ENCODE assay signal across 10 mouse cellular contexts in genomic region chr3:96427311-96427710, GRCm38 (mm10). TPM values are rescaled to one million over a fixed set of nuclear protein-coding genes. Genes with fewer than 3 reads are reported as not detected.
A peak's percentile ranks its signal among the peaks of the same experiment; 100 is the strongest.
DNase-seq lines count a peak whose midpoint lies in the region; ATAC-seq and TF ChIP-seq lines count a peak whose summit lies in the region.
"Had no signal": no experiment of that assay in that cellular context is flagged by ENCODE, and none has a peak within 500 bp of the region (broad histone marks: within the 10 kb centered on the region; RNA-seq: fewer than 3 reads in every experiment).

No protein-coding gene starts in this region.

- no peaks in the 10 kb centered on the region for H3K9me3 ChIP-seq in heart, embryonic 14.5 days (ENCODE audit: control insufficient read depth, low read length)
- H3K9me3 ChIP-seq in limb, embryonic 13.5 days = no peaks in the 10 kb centered on the region

- H3K4me2 ChIP-seq in heart, embryonic 14.5 days (ENCODE audit: low read length) = peak overlapping the region; percentile 48
- peak overlapping the region; percentile 37 for H3K4me2 ChIP-seq in limb, embryonic 13.5 days (replicated peaks)

- H3K4me1 ChIP-seq in heart, embryonic 14.5 days (ENCODE audit: control insufficient read depth in 2 of 2, insufficient read depth in 2 of 2, low read length in 2 of 2) = peaks cover 0 to 3% of the 10 kb centered on the region in 2 experiments; a peak in 1 of 4 replicates
- 0 out of 2 replicates have a peak, but pooled peaks cover 3% of the 10 kb centered on the region for H3K4me1 ChIP-seq in limb, embryonic 13.5 days
- no peaks in the 10 kb centered on the region for H3K4me1 ChIP-seq in cerebellum, adult 2 months (ENCODE audit: control insufficient read depth, insufficient read depth, low read length)
- H3K4me1 ChIP-seq in kidney, adult 2 months (ENCODE audit: control insufficient read depth, insufficient read depth, low read length) = no peaks in the 10 kb centered on the region

- WGBS in heart, embryonic 14.5 days = 6% methylated on average over 4 of the region's 4 CpGs
- 17% methylated on average over 4 of the region's 4 CpGs for WGBS in limb, embryonic 13.5 days
- WGBS in cerebellum, adult 2 months = 42% methylated on average over 4 of the region's 4 CpGs
- 31% methylated on average over 4 of the region's 4 CpGs for WGBS in kidney, adult 2 months

- H3K4me3 ChIP-seq in heart, embryonic 14.5 days (ENCODE audit: control insufficient read depth in 1 of 2, insufficient read depth in 1 of 2, low read depth in 1 of 2, low read length in 2 of 2) = peak overlapping the region; percentile 12 to 21; a peak in 3 of 4 replicates
- peak overlapping the region; percentile 11; the same call in 1 of the 2 replicates for H3K4me3 ChIP-seq in limb, embryonic 13.5 days
- H3K4me3 ChIP-seq in cerebellum, adult 2 months (replicated peaks; ENCODE audit: insufficient read depth, low read depth, low read length) = no peak overlapping the region
- no peak overlapping the region for H3K4me3 ChIP-seq in kidney, adult 2 months (ENCODE audit: insufficient read depth, low read depth, low read length)

- ATAC-seq in heart, embryonic 14.5 days (ENCODE audit: insufficient number of reproducible peaks, insufficient read depth, low FRiP score, low read depth) = no peak
- ATAC-seq in limb, embryonic 13.5 days (ENCODE audit: low FRiP score, low read depth) = no peak
- ATAC-seq in granulocyte monocyte progenitor cell, adult 5-6 weeks (replicated peaks; ENCODE audit: poor library complexity, severe bottlenecking) = no peak

- no peak overlapping the region for H3K27ac ChIP-seq in heart, embryonic 14.5 days (replicated peaks in 1 of 2; ENCODE audit: control insufficient read depth in 1 of 2, insufficient read depth in 1 of 2, low read depth in 2 of 2, low read length in 2 of 2)
- no peak overlapping the region for H3K27ac ChIP-seq in limb, embryonic 13.5 days
- H3K27ac ChIP-seq in cerebellum, adult 2 months (ENCODE audit: insufficient read depth, low read length) = no peak overlapping the region
- no peak overlapping the region for H3K27ac ChIP-seq in kidney, adult 2 months (ENCODE audit: insufficient read depth, low read depth, low read length)

- no peak for TF ChIP-seq POLR2A in cerebellum, adult 2 months (IDR thresholded peaks at IDR 0.05; ENCODE audit: borderline replicate concordance, insufficient read depth, low read length)
- no peak for TF ChIP-seq POLR2A in kidney, adult 2 months (IDR thresholded peaks at IDR 0.05; ENCODE audit: low read depth, low read length)

- H3K27me3 ChIP-seq in heart, embryonic 14.5 days (ENCODE audit: control insufficient read depth, insufficient read depth, low read length) = peaks cover 20% of the 10 kb centered on the region
- peaks cover 27% of the 10 kb centered on the region for H3K27me3 ChIP-seq in limb, embryonic 13.5 days
- H3K27me3 ChIP-seq in cerebellum, adult 2 months (ENCODE audit: control insufficient read depth, insufficient read depth, low read length) = no peaks in the 10 kb centered on the region; the same call in 1 of the 2 replicates
- H3K27me3 ChIP-seq in kidney, adult 2 months (replicated peaks; ENCODE audit: control insufficient read depth, insufficient read depth, low read length) = no peaks in the 10 kb centered on the region

- no peak for TF ChIP-seq CTCF in cerebellum, adult 2 months (IDR thresholded peaks at IDR 0.05; ENCODE audit: borderline replicate concordance, insufficient read depth, low read depth, low read length)
- no peak for TF ChIP-seq CTCF in kidney, adult 2 months (conservative IDR thresholded peaks at IDR 0.05; ENCODE audit: insufficient read depth, insufficient read length, low read depth, low read length)

- H3K9ac ChIP-seq in heart, embryonic 14.5 days (ENCODE audit: low read length) = no peak overlapping the region
- no peak overlapping the region for H3K9ac ChIP-seq in limb, embryonic 13.5 days

- no peaks in the 10 kb centered on the region for H3K36me3 ChIP-seq in heart, embryonic 14.5 days (ENCODE audit: control insufficient read depth, insufficient read depth, low read length)
- H3K36me3 ChIP-seq in limb, embryonic 13.5 days = no peaks in the 10 kb centered on the region
- no peaks in the 10 kb centered on the region for H3K36me3 ChIP-seq in kidney, adult 2 months (ENCODE audit: control insufficient read depth, insufficient read depth, low read length)

- DNase-seq in heart, postnatal 14 days = no peak
- peak; percentile 80 for DNase-seq in 416B (ENCODE audit: low read depth)
- DNase-seq in c-Kit-negative CD71-positive TER-119-positive erythroid progenitor cells, embryonic 14.5 days (ENCODE audit: low read depth, low spot score) = peak; percentile 60
- DNase-seq in cerebellum, adult 2 months = no peak
- no peak for DNase-seq in kidney, adult 2 months

- intact Hi-C loops in heart, postnatal 14 days (cut with DNase I) = no loop called here

RNA-seq across cellular contexts. Expression of gene BC107364, which starts 24.8 kb away (rescaled TPM):
- polyA plus RNA-seq in heart, embryonic 14.5 days (2014; fragmentation: Nextera tagmentation; extraction: Ambion mirVana) = 0.66 and 1.0 TPM in 2 replicates
- total RNA-seq in heart, postnatal 14 days (2021) = not detected
- not detected in 2 replicates for polyA plus RNA-seq in limb, embryonic 13.5 days (2015; fragmentation: Nextera tagmentation; extraction: Ambion mirVana)
- not detected in 2 replicates for total RNA-seq in granulocyte monocyte progenitor cell, adult 5-6 weeks (2014; fragmentation: Nextera tagmentation)
- total RNA-seq in granulocyte monocyte progenitor cell, adult 5-6 weeks (2017) = not detected in 2 replicates
- polyA plus RNA-seq in cerebellum, adult 2 months (2012; rRNA removed) = not detected in 2 replicates
- polyA plus RNA-seq in kidney, adult 2 months (2012; rRNA removed) = 0.08 and 0.14 TPM in 2 replicates
- total RNA-seq: adrenal gland, adult 18-20 months had no signal
- polyA plus RNA-seq: gonadal fat pad, adult 2 months had no signal

Comparison
In these comparisons a context has a peak if more than half of its experiments do, and no peak if none do; other contexts are left out.
1. H3K4me3 ChIP-seq: peak in heart, embryonic 14.5 days (2 of 2) and limb, embryonic 13.5 days (single experiment); none in cerebellum, adult 2 months (single experiment) and kidney, adult 2 months (single experiment).
2. DNase-seq: peak in 416B (single experiment) and c-Kit-negative CD71-positive TER-119-positive erythroid progenitor cells, embryonic 14.5 days (single experiment); none in heart, postnatal 14 days (0 of 2), cerebellum, adult 2 months (0 of 2) and kidney, adult 2 months (single experiment).